Mouse (Mus musculus) bone marrow, adult 2 months (tissue): ENCODE data around the gene Lrat. TPM values are rescaled to one million over a fixed set of nuclear protein-coding genes. Genes with fewer than 3 reads are reported as not detected.

ENCODE experiments used
- H3K27ac ChIP-seq: fragments of 200-500 bp; 2 replicates; pipeline ENCODE4 v1.5.1; 2012; ENCODE audit warnings: low read depth, mild to moderate bottlenecking, control low read depth, inconsistent platforms, low read length; ENCODE audit not compliant: control insufficient read depth, poor library complexity, insufficient read depth
- H3K4me1 ChIP-seq: fragments of 200-500 bp; 2 replicates; pipeline ENCODE4 v1.6.1; 2011; ENCODE audit warnings: low read length; ENCODE audit not compliant: control insufficient read depth, insufficient read depth
- H3K4me3 ChIP-seq: fragments of 200-500 bp; replicated peaks from 2 replicates; pipeline ENCODE3; 2011; ENCODE audit warnings: mild to moderate bottlenecking, low read depth, low read length, control low read depth; ENCODE audit not compliant: control insufficient read depth
- CTCF ChIP-seq: fragments of 200-500 bp; IDR thresholded peaks from 2 replicates; pipeline ENCODE4 v1.5.1; 2011; ENCODE audit warnings: low read length, control low read depth; ENCODE audit not compliant: control insufficient read depth, insufficient read depth
- POLR2A ChIP-seq: fragments of 200-500 bp; IDR thresholded peaks from 2 replicates; pipeline ENCODE4 v1.6.1; 2011; ENCODE audit warnings: low read depth, mild to moderate bottlenecking, control low read depth, low read length, borderline replicate concordance; ENCODE audit not compliant: control insufficient read depth
- WGBS: fragments of 180-500 bp; shearing (Covaris S2); methylation state at CpG from one replicate; pipeline ENCODE4 v1.1.7; 2018; 5-methylcytosine and 5-hydroxymethylcytosine counted together
- polyA plus RNA-seq: library from polyadenylated mRNA; stranded (reverse); fragments of >200 nt; gene quantifications from 2 replicates; pipeline ENCODE4 v1.2.4, GENCODE M21; 2011; ENCODE audit warnings: low replicate concordance; ENCODE audit not compliant: missing spikeins, insufficient read depth, insufficient read length

Lrat gene
- 0.37 TPM in 1 of 2 replicates, not detected in the other for polyA plus RNA-seq

- 3% methylated on average over 35 of the region's 35 CpGs for WGBS
- Histone ChIP-seq H3K4me1 (no peaks in the 10 kb centered on the region), H3K4me3 (no peak within 1 kb of the TSS), H3K27ac (no peak within 1 kb of the TSS)
- no peak for TF ChIP-seq CTCF
- TF ChIP-seq POLR2A: no peak
Observed at GRCm38 (mm10) chr3:82903613-82904205, at the start of gene Lrat. Gene Lrat, minus strand, starts transcription at chr3:82903973.

- Histone ChIP-seq H3K27ac (no peak overlapping the region), H3K4me3 (no peak overlapping the region), H3K4me1 (no peaks in the 10 kb centered on the region)
- 78% methylated on average over 4 of the region's 4 CpGs for WGBS
- TF ChIP-seq POLR2A (no peak), CTCF (no peak)
Observed at GRCm38 (mm10) chr3:82952173-82952962, 48.6 kb upstream of the Lrat start.

- Histone ChIP-seq H3K27ac (no peak overlapping the region), H3K4me3 (no peak overlapping the region), H3K4me1 (no peaks in the 10 kb centered on the region)
- WGBS: 78% methylated on average over 7 of the region's 7 CpGs
- TF ChIP-seq POLR2A (no peak), CTCF (no peak)
Observed at GRCm38 (mm10) chr3:82950639-82951038, 46.9 kb upstream of the Lrat start.

- H3K4me1 ChIP-seq: no peaks in the 10 kb centered on the region
- 73% methylated on average over 10 of the region's 10 CpGs for WGBS
Observed at GRCm38 (mm10) chr3:82950208-82950607, 46.4 kb upstream of the Lrat start.

GRCm38 (mm10) chr3:82946375-82947107, 42.8 kb upstream of the Lrat start:
- no peaks in the 10 kb centered on the region for H3K4me1 ChIP-seq
- no peak overlapping the region for H3K27ac ChIP-seq
- TF ChIP-seq POLR2A: no peak
- TF ChIP-seq CTCF: no peak
- no peak overlapping the region for H3K4me3 ChIP-seq
- WGBS: 51% methylated on average over 6 of the region's 6 CpGs

More at GRCm38 (mm10) chr3:82950208-82950607, 46.4 kb upstream of the Lrat start:
- no peak for TF ChIP-seq CTCF
- TF ChIP-seq POLR2A: no peak
- no peak overlapping the region for H3K4me3 ChIP-seq
- H3K27ac ChIP-seq: no peak overlapping the region

- TF ChIP-seq POLR2A: no peak
- no peak for TF ChIP-seq CTCF
Observed at GRCm38 (mm10) chr3:82927917-82928316, 24.1 kb upstream of the Lrat start.

GRCm38 (mm10) chr3:82915632-82916031, 11.9 kb upstream of the Lrat start:
- TF ChIP-seq CTCF: no peak
- no peak for TF ChIP-seq POLR2A
- no peaks in the 10 kb centered on the region for H3K4me1 ChIP-seq
- H3K4me3 ChIP-seq: no peak overlapping the region
- WGBS: 57% methylated on average over 1 of the region's 1 CpGs
- no peak overlapping the region for H3K27ac ChIP-seq

More at GRCm38 (mm10) chr3:82927917-82928316, 24.1 kb upstream of the Lrat start:
- H3K4me1 ChIP-seq: no peaks in the 10 kb centered on the region
- H3K27ac ChIP-seq: no peak overlapping the region
- no peak overlapping the region for H3K4me3 ChIP-seq
- 78% methylated on average over 2 of the region's 2 CpGs for WGBS

GRCm38 (mm10) chr3:82908671-82909070, 4.9 kb upstream of the Lrat start:
- H3K4me1 ChIP-seq: no peaks in the 10 kb centered on the region
- WGBS: 32% methylated on average over 2 of the region's 2 CpGs
- no peak overlapping the region for H3K27ac ChIP-seq
- TF ChIP-seq POLR2A (no peak), CTCF (no peak)
- H3K4me3 ChIP-seq: no peak overlapping the region
